22 mouse cellular contexts compared by ENCODE assay signal in genomic region chr5:102050677-102051076, GRCm38 (mm10).
"Had no signal": no experiment of that assay in that cellular context is flagged by ENCODE, and none has a peak within 500 bp of the region (broad histone marks: within the 10 kb centered on the region; RNA-seq: fewer than 3 reads in every experiment).

No protein-coding gene starts in this region.

- H3K4me2 ChIP-seq: lung, embryonic 15.5 days; midbrain, embryonic 12.5 days; neural tube, embryonic 13.5 days; neural tube, embryonic 15.5 days had no signal

- DNase-seq: lung, adult 2 months; lung, postnatal 14 days; lung, postnatal 36 days; midbrain, embryonic 14.5 days; retina, postnatal 1 day; right cerebral cortex, adult 18-20 months; right cerebral cortex, postnatal 25 days; right cerebral cortex, postnatal 4 days; spleen, adult 18-20 months; thymus, adult 18-20 months; thymus, postnatal 14 days; thymus, postnatal 36 days had no signal

- H3K9ac ChIP-seq: lung, embryonic 15.5 days; midbrain, embryonic 12.5 days; neural tube, embryonic 13.5 days; neural tube, embryonic 15.5 days had no signal

- H3K27ac ChIP-seq: lung, embryonic 15.5 days; macrophage; midbrain, embryonic 10.5 days; midbrain, embryonic 12.5 days; neural tube, embryonic 13.5 days; neural tube, embryonic 15.5 days had no signal

- H3K27me3 ChIP-seq: lung, embryonic 15.5 days; megakaryocyte, embryonic 14.5 days; midbrain, embryonic 12.5 days; neural tube, embryonic 13.5 days; neural tube, embryonic 15.5 days had no signal

- H3K36me3 ChIP-seq: lung, embryonic 15.5 days; neural tube, embryonic 13.5 days; neural tube, embryonic 15.5 days had no signal

- H3K9me3 ChIP-seq: lung, embryonic 15.5 days; midbrain, embryonic 10.5 days; midbrain, embryonic 12.5 days; neural tube, embryonic 13.5 days; neural tube, embryonic 15.5 days had no signal

- H3K4me3 ChIP-seq: lung, embryonic 15.5 days; megakaryocyte, embryonic 14.5 days; midbrain, embryonic 10.5 days; midbrain, embryonic 12.5 days; myocyte; neural tube, embryonic 13.5 days; neural tube, embryonic 15.5 days had no signal

- ATAC-seq: lung, postnatal 0 days; midbrain, embryonic 16.5 days had no signal
